ENCODE assay signal across 16 mouse cellular contexts in genomic region chr19:5833287-5834100, GRCm38 (mm10). TPM values are rescaled to one million over a fixed set of nuclear protein-coding genes. Genes with fewer than 3 reads are reported as not detected.
DNase-seq lines count a peak whose midpoint lies in the region; ATAC-seq and TF ChIP-seq lines count a peak whose summit lies in the region.
"Had no signal": no experiment of that assay in that cellular context is flagged by ENCODE, and none has a peak within 500 bp of the region (broad histone marks: within the 10 kb centered on the region; RNA-seq: fewer than 3 reads in every experiment).

No protein-coding gene starts in this region.

- 78% methylated on average over 10 of the region's 10 CpGs for WGBS in lung, embryonic 16.5 days

- peak; percentile 66 for DNase-seq in gastrocnemius, adult 2 months
- DNase-seq in gastrocnemius, adult 8-10 months (ENCODE audit: low spot score in 2 of 2), result no peak
- DNase-seq in lung, postnatal 25 days (ENCODE audit: low spot score), result no peak
- peak; percentile 48 for DNase-seq in induced T-regulatory cell, adult 2 months (ENCODE audit: low read depth)
- DNase-seq in skeletal muscle tissue, adult 2 months (ENCODE audit: low read depth, low spot score), result peak; percentile 61
- no peak for DNase-seq in Muller cell, postnatal 12 days (ENCODE audit: inconsistent ontology term)
- no peak for DNase-seq in left cerebral cortex, adult 2 months (ENCODE audit: extremely low spot score in 1 of 2, low spot score in 2 of 2)
- DNase-seq: cerebellum, adult 11-12 months; heart, postnatal 36 days; layer of hippocampus, adult 9-11 months; left cerebral cortex, postnatal 4 days; right cerebral cortex, postnatal 14 days; thymus, postnatal 14 days had no signal

- no peaks in the 10 kb centered on the region for H3K27me3 ChIP-seq in lung, embryonic 16.5 days (ENCODE audit: control insufficient read depth, insufficient read depth, low read depth, low read length)
- H3K27me3 ChIP-seq: Patski had no signal

- peak overlapping the region; percentile 94 for H3K4me3 ChIP-seq in gastrocnemius, adult 2 months
- H3K4me3 ChIP-seq in lung, embryonic 16.5 days (ENCODE audit: low read length), result no peak overlapping the region
- no peak overlapping the region for H3K4me3 ChIP-seq in left cerebral cortex, adult 2 months
- H3K4me3 ChIP-seq: erythroblast, embryonic 14.5 days had no signal

- H3K36me3 ChIP-seq in lung, embryonic 16.5 days (ENCODE audit: control insufficient read depth, insufficient read depth, low read length), result no peaks in the 10 kb centered on the region

- peak overlapping the region; percentile 98 for H3K27ac ChIP-seq in gastrocnemius, adult 2 months
- peak overlapping the region; percentile 30; the same call in 1 of the 2 replicates for H3K27ac ChIP-seq in lung, embryonic 16.5 days (ENCODE audit: low read length)
- no peak overlapping the region for H3K27ac ChIP-seq in left cerebral cortex, adult 2 months

- no peaks in the 10 kb centered on the region for H3K9me3 ChIP-seq in lung, embryonic 16.5 days (ENCODE audit: control insufficient read depth, low read length)

- TF ChIP-seq CTCF in gastrocnemius, adult 2 months (IDR thresholded peaks at IDR 0.05), result no peak
- TF ChIP-seq CTCF in left cerebral cortex, adult 2 months (IDR thresholded peaks at IDR 0.05), result no peak

- H3K4me2 ChIP-seq in lung, embryonic 16.5 days (ENCODE audit: low read depth, low read length), result no peak overlapping the region

- H3K9ac ChIP-seq in lung, embryonic 16.5 days (ENCODE audit: low read length), result no peak overlapping the region

- H3K4me1 ChIP-seq in lung, embryonic 16.5 days (replicated peaks; ENCODE audit: control insufficient read depth, insufficient read depth, low read length), result peaks cover 15% of the 10 kb centered on the region

- ATAC-seq in lung, embryonic 16.5 days (ENCODE audit: low read depth), result no peak
- ATAC-seq: Patski had no signal

- intact Hi-C loops in gastrocnemius, adult 2 months (cut with DNase I), result no loop called here
- intact Hi-C loops in left cerebral cortex, adult 2 months (cut with DNase I), result no loop called here

RNA-seq across cellular contexts. Expression of gene Frmd8, which starts 41.6 kb away (rescaled TPM):
- total RNA-seq in gastrocnemius, adult 2 months (2021), result 1 to 10 TPM; 3.4 to 4.0 TPM
- 1 to 10 TPM; 2.7 to 4.5 (median 3.0) TPM for total RNA-seq in gastrocnemius, adult 8-10 months (2022)
- polyA plus RNA-seq in lung, embryonic 16.5 days (2015; fragmentation: Nextera tagmentation; extraction: Ambion mirVana), result 56.4 and 61.1 TPM in 2 replicates
- total RNA-seq in left cerebral cortex, adult 2 months (2021), result 10 to 100 TPM; 10.1 to 13.4 TPM

RNA-seq across cellular contexts. Expression of gene Slc25a45, which starts 44.1 kb away (rescaled TPM):
- total RNA-seq in gastrocnemius, adult 2 months (2021), result under 1 TPM; 0.79 to 0.84 TPM
- total RNA-seq in gastrocnemius, adult 8-10 months (2022), result 1 to 10 TPM in 3 of 4 experiments, under 1 TPM in 1; 0.80 to 1.3 (median 1.1) TPM
- 5.7 and 6.2 TPM in 2 replicates for polyA plus RNA-seq in lung, embryonic 16.5 days (2015; fragmentation: Nextera tagmentation; extraction: Ambion mirVana)
- total RNA-seq in left cerebral cortex, adult 2 months (2021), result 1 to 10 TPM; 2.5 to 2.7 TPM
- polyA plus RNA-seq: erythroblast, embryonic 14.5 days had no signal

Comparison
In these comparisons a context has a peak if more than half of its experiments do, and no peak if none do; other contexts are left out.
1. DNase-seq: peak in gastrocnemius, adult 2 months (single experiment), induced T-regulatory cell, adult 2 months (single experiment) and skeletal muscle tissue, adult 2 months (single experiment); none in gastrocnemius, adult 8-10 months (0 of 2), lung, postnatal 25 days (single experiment), Muller cell, postnatal 12 days (single experiment) and left cerebral cortex, adult 2 months (0 of 2).